Mouse (Mus musculus) kidney, adult 2 months (tissue): Measurements from ENCODE around the gene Eloa. TPM values are rescaled to one million over a fixed set of nuclear protein-coding genes. Genes with fewer than 3 reads are reported as not detected.

Source experiments
- DNase-seq: peaks from one replicate; pipeline ENCODE4 v3.0.0; 2021
- H3K27ac ChIP-seq: fragments of 200-500 bp; 2 replicates; pipeline ENCODE4 v1.5.1; 2012; ENCODE audit warnings: low read depth, low read length, control low read depth, inconsistent platforms; ENCODE audit not compliant: insufficient read depth
- H3K27me3 ChIP-seq: fragments of 200-500 bp; replicated peaks from 2 replicates; pipeline ENCODE4 v1.6.1; 2012; ENCODE audit warnings: mild to moderate bottlenecking, moderate library complexity, low read length, inconsistent platforms; ENCODE audit not compliant: control insufficient read depth, insufficient read depth
- H3K36me3 ChIP-seq: fragments of 200-500 bp; 2 replicates; pipeline ENCODE4 v1.6.1; 2012; ENCODE audit warnings: mild to moderate bottlenecking, moderate library complexity, low read length, inconsistent platforms; ENCODE audit not compliant: control insufficient read depth, insufficient read depth
- H3K4me1 ChIP-seq: fragments of 200-500 bp; 2 replicates; pipeline ENCODE4 v1.6.1; 2011; ENCODE audit warnings: low read length; ENCODE audit not compliant: control insufficient read depth, insufficient read depth
- H3K4me3 ChIP-seq: fragments of 200-500 bp; 2 replicates; pipeline ENCODE4 v1.5.1; 2011; ENCODE audit warnings: mild to moderate bottlenecking, low read depth, low read length, control low read depth; ENCODE audit not compliant: insufficient read depth
- CTCF ChIP-seq: fragments of 200-500 bp; conservative IDR thresholded peaks from 2 replicates; pipeline ENCODE4 v1.5.1; 2011; ENCODE audit warnings: low read depth, mild to moderate bottlenecking, control low read depth, low read length, moderate library complexity, mixed read lengths; ENCODE audit not compliant: insufficient read depth, insufficient read length
- POLR2A ChIP-seq: fragments of 200-500 bp; IDR thresholded peaks from one replicate; pipeline ENCODE4 v1.6.1; 2011; ENCODE audit warnings: low read depth, low read length, control low read depth
- whole genome bisulfite sequencing: fragments of 180-500 bp; shearing (Covaris S2); methylation state at CpG from one replicate; pipeline ENCODE4 v1.1.7; 2018; 5-methylcytosine and 5-hydroxymethylcytosine counted together
- polyA plus RNA-seq: library from polyadenylated mRNA; depleted of rRNA; stranded (reverse); fragments of >200 nt; gene quantifications from 2 replicates; pipeline ENCODE4 v1.2.3, GENCODE M21; 2012

Gene Eloa
- polyA plus RNA-seq, 1 experiment, result 12.9 TPM

DNA sequence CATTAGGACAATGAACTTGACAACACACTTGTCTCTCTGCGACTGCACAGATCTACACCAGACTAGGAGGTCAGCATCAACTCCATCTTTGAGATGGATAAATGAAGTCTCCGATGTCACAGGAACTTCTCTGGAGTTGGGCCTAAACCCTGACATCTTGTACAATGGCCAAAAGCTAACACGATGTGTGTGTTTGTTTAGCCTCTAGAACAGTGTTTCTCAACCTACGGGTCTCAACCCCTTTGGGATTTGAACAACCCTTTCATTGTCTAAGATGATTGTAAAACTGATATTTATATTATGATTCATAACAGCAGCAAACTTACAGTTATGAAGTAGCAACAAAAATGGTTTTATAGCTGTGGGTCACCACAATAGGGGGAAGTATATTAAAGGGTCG, 36.4 kb upstream of the Eloa start:
- H3K4me3 ChIP-seq, result no peak overlapping the region
- no peak overlapping the region for H3K27ac ChIP-seq
- H3K27me3 ChIP-seq, result no peaks in the 10 kb centered on the region
- no peak for DNase-seq
- H3K4me1 ChIP-seq, result no peaks in the 10 kb centered on the region; the same call in 1 of the 2 replicates
- no peaks in the 10 kb centered on the region for H3K36me3 ChIP-seq
- 73% methylated on average over 5 of the region's 5 CpGs for WGBS
- TF ChIP-seq CTCF (no peak), POLR2A (no peak)

DNA sequence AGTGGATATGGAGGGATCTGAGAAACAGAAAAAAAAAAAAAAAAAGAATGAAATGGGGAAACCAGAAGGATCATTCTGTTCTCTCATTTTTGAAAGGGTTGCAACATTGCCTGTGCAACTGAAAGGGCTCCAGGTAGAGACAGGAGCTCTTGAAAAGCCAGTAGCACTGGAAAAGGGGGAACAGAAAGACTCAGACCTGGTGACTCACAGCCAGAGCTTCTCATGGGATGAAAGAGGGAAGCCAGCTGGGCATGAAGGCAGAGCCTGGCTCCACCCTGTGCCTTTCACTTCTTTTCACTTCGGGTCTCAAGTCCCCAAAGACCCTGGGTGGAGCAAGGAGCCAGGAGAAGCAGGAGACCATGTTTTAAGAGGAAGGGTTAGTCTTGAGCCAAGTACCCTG, 34.5 kb upstream of the Eloa start:
- no peaks in the 10 kb centered on the region; the same call in 1 of the 2 replicates for H3K36me3 ChIP-seq
- no peak overlapping the region for H3K4me3 ChIP-seq
- no peaks in the 10 kb centered on the region for H3K27me3 ChIP-seq
- TF ChIP-seq POLR2A, result no peak
- TF ChIP-seq CTCF, result no peak
- 47% methylated on average over 1 of the region's 1 CpGs for WGBS
- peaks cover 10% of the 10 kb centered on the region; the same call in 1 of the 2 replicates for H3K4me1 ChIP-seq
- no peak for DNase-seq
- no peak overlapping the region for H3K27ac ChIP-seq

DNA sequence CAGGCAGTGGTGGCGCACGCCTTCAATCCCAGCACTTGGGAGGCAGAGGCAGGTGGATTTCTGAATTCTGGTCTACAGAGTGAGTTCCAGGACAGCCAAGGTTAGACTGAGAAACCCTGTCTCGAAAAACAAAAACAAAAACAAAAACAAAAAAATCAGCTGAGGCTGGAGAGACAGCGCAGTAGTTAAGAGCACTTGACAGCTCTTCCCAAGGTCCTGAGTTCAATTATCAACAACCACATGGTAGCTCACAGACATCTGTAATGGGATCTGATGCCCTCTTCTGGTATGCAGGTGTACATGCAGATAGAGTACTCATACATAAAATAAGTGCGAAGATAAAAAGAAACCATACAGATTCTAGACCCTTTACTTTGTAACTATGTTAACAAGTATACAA, 32.3 kb upstream of the Eloa start:
- Histone ChIP-seq H3K36me3 (peaks cover 4% of the 10 kb centered on the region), H3K4me1 (peaks cover 10% of the 10 kb centered on the region; the same call in 1 of the 2 replicates), H3K27ac (no peak overlapping the region), H3K4me3 (no peak overlapping the region), H3K27me3 (no peaks in the 10 kb centered on the region)
- WGBS, result 84% methylated on average over 5 of the region's 5 CpGs
- TF ChIP-seq POLR2A (no peak), CTCF (no peak)
- no peak for DNase-seq

DNA sequence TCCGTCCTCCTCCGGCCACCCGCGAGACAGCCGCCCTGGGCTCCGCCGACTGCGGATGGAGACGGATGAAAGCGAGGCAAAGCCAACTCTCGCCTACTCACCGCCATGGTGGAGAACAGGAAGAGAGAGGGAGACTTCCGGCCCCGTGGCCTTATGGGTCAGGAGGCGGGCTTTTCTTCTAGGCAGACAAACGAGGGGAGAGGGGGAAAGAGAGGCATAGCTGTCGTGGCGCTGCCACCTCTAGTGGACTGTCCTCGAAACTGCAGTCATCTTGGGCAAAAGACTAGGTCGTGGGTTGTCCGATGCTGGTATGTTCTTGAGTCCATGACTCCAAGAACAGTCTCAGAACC, 31.7 kb upstream of the Eloa start, which contains the start of gene Rpl11:
Gene Rpl11 (minus strand): TSS at position 182 of the 350 bp plus-strand sequence.
- peak; percentile 71 for TF ChIP-seq POLR2A
- peak; percentile 95 for TF ChIP-seq CTCF
- H3K4me3 ChIP-seq, result peak within 1 kb of the TSS; percentile 74
- peak within 1 kb of the TSS; percentile 73 for H3K27ac ChIP-seq
- peaks cover 4% of the 10 kb centered on the region for H3K36me3 ChIP-seq
- peak; percentile 97 for DNase-seq
- peaks cover 10% of the 10 kb centered on the region; the same call in 1 of the 2 replicates for H3K4me1 ChIP-seq
- H3K27me3 ChIP-seq, result no peaks in the 10 kb centered on the region
- 0% methylated on average over 21 of the region's 21 CpGs for WGBS

DNA sequence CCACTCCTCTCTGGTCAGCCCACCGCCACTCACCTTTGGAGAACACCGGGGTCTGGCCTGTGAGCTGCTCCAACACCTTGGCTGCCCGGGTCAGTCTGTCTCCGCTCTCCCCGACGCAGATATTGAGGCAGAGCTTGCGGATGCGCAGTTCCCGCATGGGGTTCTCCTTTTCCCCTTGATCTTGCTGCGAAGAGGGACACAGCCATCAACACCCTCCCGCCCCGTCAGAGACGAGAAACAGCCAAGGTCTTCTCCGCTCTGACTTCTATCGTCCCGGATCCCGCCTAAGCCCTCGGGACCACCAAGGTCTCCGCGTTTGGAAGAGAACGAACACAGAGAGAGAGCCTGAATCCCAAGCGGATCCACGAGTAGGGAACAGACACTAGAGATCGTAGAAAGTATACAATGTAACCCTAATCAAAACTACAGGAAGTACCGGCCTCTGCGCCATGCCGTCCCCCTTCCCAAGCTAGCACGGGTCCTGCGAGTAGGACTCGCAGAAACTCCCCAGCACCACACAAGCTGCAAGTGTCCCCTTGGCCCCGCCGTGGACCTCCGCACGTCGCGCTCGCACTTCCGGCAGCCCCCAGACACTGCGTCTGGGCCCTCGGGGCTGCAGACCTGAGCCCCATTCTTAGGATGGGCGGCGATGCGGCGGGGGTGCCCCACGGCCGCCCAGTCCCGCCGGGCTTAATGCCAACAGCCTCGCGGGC, 31.1 kb upstream of the Eloa start:
- H3K4me1 ChIP-seq, result peaks cover 10% of the 10 kb centered on the region; the same call in 1 of the 2 replicates
- no peak for DNase-seq
- no peaks in the 10 kb centered on the region for H3K27me3 ChIP-seq
- H3K36me3 ChIP-seq, result peaks cover 4% of the 10 kb centered on the region
- peak overlapping the region; percentile 73 for H3K27ac ChIP-seq
- under 1% methylated on average over 50 of the region's 50 CpGs for WGBS
- no peak for TF ChIP-seq POLR2A
- no peak for TF ChIP-seq CTCF
- H3K4me3 ChIP-seq, result peak overlapping the region; percentile 74

DNA sequence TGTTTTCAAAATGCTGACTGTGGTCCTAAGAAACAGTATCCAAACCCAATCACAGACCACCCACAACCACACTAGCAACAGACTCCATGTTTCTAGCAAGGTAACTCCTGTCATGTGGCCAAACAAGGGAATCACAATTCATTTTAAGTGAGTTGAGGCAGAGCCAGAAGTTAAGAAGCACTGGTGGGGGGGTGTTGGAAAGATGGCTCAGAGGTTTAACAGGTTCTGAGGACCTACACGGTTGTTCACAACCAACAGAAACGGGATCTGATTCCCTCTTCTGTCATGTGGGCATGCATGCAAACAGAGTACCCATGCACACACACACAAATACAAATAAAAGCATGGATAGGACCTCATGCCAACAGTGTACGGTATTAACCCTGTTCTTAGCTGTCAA, 30.5 kb upstream of the Eloa start:
- peaks cover 4% of the 10 kb centered on the region for H3K36me3 ChIP-seq
- H3K4me3 ChIP-seq, result peak overlapping the region; percentile 74
- no peaks in the 10 kb centered on the region for H3K27me3 ChIP-seq
- DNase-seq, result no peak
- 0% methylated on average over 3 of the region's 3 CpGs for WGBS
- TF ChIP-seq CTCF (no peak), POLR2A (no peak)
- no peak overlapping the region for H3K27ac ChIP-seq
- H3K4me1 ChIP-seq, result peaks cover 10% of the 10 kb centered on the region; the same call in 1 of the 2 replicates

DNA sequence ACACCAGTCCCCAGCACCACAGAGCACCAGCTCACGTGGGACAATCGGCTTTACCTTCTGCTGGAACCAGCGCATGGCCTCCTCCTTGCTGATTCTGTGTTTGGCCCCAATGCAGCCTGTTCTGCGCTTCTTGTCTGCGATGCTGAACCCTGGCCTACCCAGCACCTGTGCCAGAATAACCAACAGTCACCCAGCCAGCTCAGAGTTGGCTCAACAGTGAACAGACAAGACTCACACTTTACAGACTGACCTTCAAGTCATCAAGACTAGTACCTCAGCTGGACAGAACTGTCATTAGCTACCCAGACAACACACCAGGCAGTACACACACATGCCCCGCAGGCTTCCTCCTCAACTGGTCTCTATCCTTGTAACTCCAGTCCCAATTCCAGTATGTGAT, 28.7 kb upstream of the Eloa start:
- 87% methylated on average over 6 of the region's 6 CpGs for WGBS
- DNase-seq, result no peak
- peaks cover 10% of the 10 kb centered on the region; the same call in 1 of the 2 replicates for H3K4me1 ChIP-seq
- H3K36me3 ChIP-seq, result peaks cover 4% of the 10 kb centered on the region
- no peaks in the 10 kb centered on the region for H3K27me3 ChIP-seq
- H3K4me3 ChIP-seq, result no peak overlapping the region
- no peak overlapping the region for H3K27ac ChIP-seq
- TF ChIP-seq POLR2A (no peak), CTCF (no peak)
